Mouse (Mus musculus): ENCODE data around the gene Tmem120b. TPM values are rescaled to one million over a fixed set of nuclear protein-coding genes. Genes with fewer than 3 reads are reported as not detected.

Tmem120b gene
- total RNA-seq (2021): 10 to 100 TPM; 14.1 to 15.3 TPM
- long read RNA-seq, experiment 1, transcript Tmem120b-201 (12 exons, 2,164 nt): major isoform, 21 of 28 reads
- long read RNA-seq, experiment 1, partial matches to known transcripts: 0 of 28 reads
- long read RNA-seq, experiment 1, other reads (novel, unspliced or antisense): 7 of 28 reads
- long read RNA-seq, experiment 2, transcript Tmem120b-201 (12 exons, 2,164 nt): major isoform, 25 of 35 reads
- long read RNA-seq, experiment 2, partial matches to known transcripts: 0 of 35 reads
- long read RNA-seq, experiment 2, other reads (novel, unspliced or antisense): 9 of 35 reads

GRCm38 (mm10) chr5:123068115-123068514 is at the start of gene Tmem120b:
Tmem120b (plus strand) TSS chr5:123068415.
- no peak for DNase-seq

GRCm38 (mm10) chr5:123019336-123020016 is 48.7 kb upstream of the Tmem120b start:
- no peak for DNase-seq

- no peak for DNase-seq
Measured at GRCm38 (mm10) chr5:123020426-123020825, 47.8 kb upstream of the Tmem120b start.

- no peak for DNase-seq
Measured at GRCm38 (mm10) chr5:123021438-123021837, 46.8 kb upstream of the Tmem120b start.

- DNase-seq: no peak
Measured at GRCm38 (mm10) chr5:123023049-123023448, 45.2 kb upstream of the Tmem120b start.

- DNase-seq: peak; percentile 49
Measured at GRCm38 (mm10) chr5:123024312-123024711, 43.9 kb upstream of the Tmem120b start.

- no peak for DNase-seq
Measured at GRCm38 (mm10) chr5:123024965-123025573, 43.1 kb upstream of the Tmem120b start.

- no peak for DNase-seq
Measured at GRCm38 (mm10) chr5:123026414-123026813, 41.8 kb upstream of the Tmem120b start.

- no peak for DNase-seq
Measured at GRCm38 (mm10) chr5:123027436-123027835, 40.8 kb upstream of the Tmem120b start.

GRCm38 (mm10) chr5:123029729-123030128 is 38.5 kb upstream of the Tmem120b start:
- DNase-seq: no peak

GRCm38 (mm10) chr5:123031312-123031711 is 36.9 kb upstream of the Tmem120b start:
- DNase-seq: no peak

GRCm38 (mm10) chr5:123033646-123034160 is 34.5 kb upstream of the Tmem120b start:
- DNase-seq: no peak

- DNase-seq: no peak
Measured at GRCm38 (mm10) chr5:123035089-123035488, 33.1 kb upstream of the Tmem120b start.

- no peak for DNase-seq
Measured at GRCm38 (mm10) chr5:123035564-123035963, 32.7 kb upstream of the Tmem120b start.

GRCm38 (mm10) chr5:123038115-123038514 is 30.1 kb upstream of the Tmem120b start:
- DNase-seq: no peak

- peak; percentile 83 for DNase-seq
Measured at GRCm38 (mm10) chr5:123039120-123039752, 29.0 kb upstream of the Tmem120b start.

- DNase-seq: no peak
Measured at GRCm38 (mm10) chr5:123040796-123041195, 27.4 kb upstream of the Tmem120b start.

- DNase-seq: no peak
Measured at GRCm38 (mm10) chr5:123043856-123044255, 24.4 kb upstream of the Tmem120b start.

- DNase-seq: peak; percentile 51
Measured at GRCm38 (mm10) chr5:123045561-123046295, 22.5 kb upstream of the Tmem120b start.

- no peak for DNase-seq
Measured at GRCm38 (mm10) chr5:123046916-123047315, 21.3 kb upstream of the Tmem120b start, which contains the start of gene Morn3. Morn3 (minus strand) TSS chr5:123047016.

GRCm38 (mm10) chr5:123049271-123049670 is 18.9 kb upstream of the Tmem120b start:
- DNase-seq: no peak

- DNase-seq: peak; percentile 84
Measured at GRCm38 (mm10) chr5:123050918-123051317, 17.3 kb upstream of the Tmem120b start.
